Mouse (Mus musculus): ENCODE data around the gene Acvr1. TPM values are rescaled to one million over a fixed set of nuclear protein-coding genes. Genes with fewer than 3 reads are reported as not detected.

Gene Acvr1
- under 1 TPM; 0.27 to 0.39 (median 0.32) TPM for polyA plus RNA-seq (2017; shearing (Covaris generic))

- peak; percentile 36 for ATAC-seq
Observed at GRCm38 (mm10) chr2:58567066-58567810, at the start of gene Acvr1, which contains the start of gene Upp2. Gene Acvr1, minus strand, starts transcription at chr2:58567157. Gene Upp2, plus strand, starts transcription at chr2:58567298.

DNA sequence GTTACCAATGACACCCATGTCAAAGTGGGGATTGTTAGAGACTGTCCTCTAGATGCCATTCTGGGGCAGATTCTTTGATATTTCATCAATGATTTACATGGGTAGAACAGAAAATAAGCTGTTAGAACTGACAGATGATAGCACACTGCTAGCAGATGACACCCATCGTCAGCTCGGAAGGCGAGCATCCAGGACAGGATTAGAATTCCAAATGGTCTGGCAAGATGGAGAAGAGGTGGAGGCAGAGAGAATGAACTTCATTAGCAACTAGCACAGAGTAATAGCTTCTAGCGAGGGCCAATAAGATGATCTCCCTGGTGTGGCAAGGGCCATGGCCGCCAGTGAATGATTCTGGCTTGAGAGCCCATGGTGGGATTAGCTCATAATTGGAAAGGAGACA lies 48.8 kb upstream of the Acvr1 start:
- no peak for ATAC-seq

DNA sequence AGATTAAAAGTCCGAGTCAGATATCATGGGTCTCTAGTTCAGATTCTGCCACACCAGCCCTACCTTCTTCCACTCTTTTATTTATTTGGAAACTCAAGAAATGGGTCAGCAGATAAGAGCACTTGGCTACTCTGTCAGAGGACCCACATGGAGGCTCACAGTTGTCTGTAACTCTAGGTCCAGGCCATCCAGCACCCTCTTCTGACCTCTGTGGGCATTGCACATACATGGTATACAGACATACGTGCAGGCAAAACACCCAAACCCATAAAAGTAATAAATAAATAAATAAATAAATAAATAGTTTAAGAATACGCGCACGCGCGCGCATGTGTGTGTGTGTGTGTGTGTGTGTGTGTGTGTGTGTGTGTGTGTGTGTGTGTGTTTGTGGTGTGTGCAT lies 47.9 kb upstream of the Acvr1 start:
- ATAC-seq = no peak

- ATAC-seq = no peak
Observed at GRCm38 (mm10) chr2:58613720-58614119, 46.8 kb upstream of the Acvr1 start.

DNA sequence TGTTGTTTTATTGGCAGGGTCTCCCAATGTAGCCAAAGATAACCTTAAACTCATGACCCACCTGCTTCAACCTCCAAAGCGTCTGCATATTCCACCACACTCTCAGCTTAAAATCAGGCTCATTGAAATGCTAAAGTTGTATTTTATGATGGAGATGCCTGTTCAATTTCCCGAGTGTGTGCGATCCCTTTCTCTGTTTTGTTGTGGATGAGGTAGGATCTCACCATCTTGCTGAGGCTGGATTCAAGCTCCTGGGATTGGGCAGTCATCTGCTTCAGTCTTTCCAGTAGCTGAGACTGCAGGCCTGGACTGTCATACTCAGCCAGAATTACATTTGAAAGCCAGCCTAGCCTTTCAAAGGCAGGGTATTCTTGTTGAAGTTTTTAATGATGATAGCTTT lies 37.8 kb upstream of the Acvr1 start:
- ATAC-seq = no peak

- no peak for ATAC-seq
Observed at GRCm38 (mm10) chr2:58603379-58603778, 36.4 kb upstream of the Acvr1 start.

- ATAC-seq = no peak
Observed at GRCm38 (mm10) chr2:58601382-58601781, 34.4 kb upstream of the Acvr1 start.

- no peak for ATAC-seq
Observed at GRCm38 (mm10) chr2:58599639-58600038, 32.7 kb upstream of the Acvr1 start.

DNA sequence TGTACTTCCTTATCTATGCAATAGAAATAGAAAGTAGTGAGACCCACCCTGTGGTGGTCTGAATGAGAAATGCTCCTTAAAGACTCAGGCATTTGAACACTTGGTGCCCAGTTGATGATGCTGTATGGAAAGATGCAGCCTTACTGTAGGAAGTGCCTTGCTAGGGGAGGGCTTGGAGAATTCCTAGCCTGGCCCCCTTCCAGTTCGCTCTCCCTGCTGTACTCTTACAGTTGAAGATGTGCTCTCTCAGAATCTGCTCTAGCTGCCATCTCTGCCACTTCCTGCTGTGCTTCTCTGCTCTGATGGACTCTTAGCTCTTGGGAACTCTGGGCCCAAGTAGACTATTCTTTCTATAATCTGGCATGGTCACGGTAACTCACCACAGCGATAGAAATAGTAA lies 30.6 kb upstream of the Acvr1 start:
- ATAC-seq = no peak

DNA sequence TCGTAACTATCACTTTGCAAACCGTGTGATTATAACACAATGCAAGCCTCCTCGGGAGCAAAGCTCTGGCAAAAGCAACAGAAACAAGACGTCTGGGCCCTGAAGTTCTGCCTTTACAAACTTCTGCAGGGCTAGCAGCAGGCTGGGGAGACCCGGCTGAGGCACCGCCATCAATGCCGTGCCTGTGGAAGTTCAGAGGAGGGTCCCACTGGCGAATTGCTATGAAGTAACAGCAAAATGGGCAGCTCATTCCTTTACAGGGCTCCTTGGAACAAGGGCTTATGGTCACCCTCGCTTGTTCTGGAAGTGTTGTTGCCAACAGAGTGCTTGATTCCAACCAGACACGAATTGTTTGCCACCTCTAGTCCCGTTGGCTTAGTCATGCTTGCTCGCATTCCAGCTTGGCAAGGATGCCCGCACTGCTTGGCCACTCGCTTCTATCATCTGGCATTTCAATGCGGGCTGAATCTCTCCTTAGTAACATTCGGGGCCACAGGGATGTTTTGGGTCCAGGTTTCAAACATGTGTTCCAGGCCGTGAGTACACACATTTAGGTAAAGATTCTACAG lies 29.9 kb upstream of the Acvr1 start:
- no peak for ATAC-seq

DNA sequence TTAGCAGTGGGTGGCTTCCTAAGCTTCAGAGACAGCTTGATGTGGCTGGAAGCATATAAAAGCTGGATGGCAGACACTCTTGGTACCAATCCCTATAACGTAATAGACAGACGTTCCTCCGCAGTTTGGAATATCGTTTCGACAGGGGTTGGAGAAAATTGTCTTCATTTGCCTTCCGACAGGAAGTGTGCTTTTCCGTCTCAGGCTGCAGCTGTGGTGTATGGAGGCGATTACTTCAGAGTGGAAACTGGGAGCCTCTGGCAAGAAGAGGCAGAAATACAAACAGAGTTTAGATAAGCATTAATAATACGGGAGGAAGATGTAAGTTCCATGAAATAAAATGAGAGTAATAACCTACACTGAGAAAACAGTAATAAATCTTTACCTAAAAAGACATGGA lies 28.4 kb upstream of the Acvr1 start:
- ATAC-seq = no peak

DNA sequence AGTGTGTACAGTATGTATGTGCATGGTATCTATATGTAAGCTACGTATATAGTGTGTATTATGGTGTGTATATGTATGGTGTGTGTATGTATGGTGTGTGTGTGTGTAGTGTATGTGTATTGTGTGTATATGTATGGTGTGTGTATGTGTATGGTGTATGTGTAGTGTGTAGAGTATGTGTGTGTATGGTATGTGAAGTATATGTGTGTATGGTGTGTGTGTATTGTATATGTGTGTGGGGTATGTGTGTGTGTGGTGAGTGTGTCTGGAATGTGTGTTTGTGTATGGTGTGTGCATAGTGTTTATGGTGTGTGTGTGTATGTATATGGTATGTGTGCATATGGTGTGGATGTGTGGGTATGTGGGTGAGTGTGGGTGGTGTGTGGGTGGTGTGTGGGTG lies 23.1 kb upstream of the Acvr1 start:
- ATAC-seq = no peak

DNA sequence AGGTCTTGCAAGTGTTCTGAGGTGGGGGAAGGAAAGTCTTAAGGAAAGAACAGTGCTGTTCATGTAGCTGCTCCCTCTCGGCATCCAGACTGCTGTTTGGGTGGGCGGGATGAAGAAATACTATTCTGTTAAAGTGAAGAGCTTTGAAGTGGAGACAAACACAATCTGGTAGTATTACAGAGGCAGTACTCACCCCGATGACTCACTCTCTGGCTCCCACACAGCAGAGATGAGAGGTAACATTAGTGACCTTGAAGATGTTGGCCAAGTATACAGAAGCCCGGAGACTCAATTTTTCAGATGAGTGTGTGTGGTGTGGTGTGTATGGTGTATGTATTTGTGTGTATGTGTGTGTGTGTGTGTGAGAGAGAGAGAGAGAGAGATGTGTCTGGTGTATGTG lies 22.7 kb upstream of the Acvr1 start:
- ATAC-seq = peak; percentile 50

- ATAC-seq = no peak
Observed at GRCm38 (mm10) chr2:58586311-58586710, 19.4 kb upstream of the Acvr1 start.

GRCm38 (mm10) chr2:58574167-58574566 lies 7.2 kb upstream of the Acvr1 start:
- ATAC-seq = no peak

DNA sequence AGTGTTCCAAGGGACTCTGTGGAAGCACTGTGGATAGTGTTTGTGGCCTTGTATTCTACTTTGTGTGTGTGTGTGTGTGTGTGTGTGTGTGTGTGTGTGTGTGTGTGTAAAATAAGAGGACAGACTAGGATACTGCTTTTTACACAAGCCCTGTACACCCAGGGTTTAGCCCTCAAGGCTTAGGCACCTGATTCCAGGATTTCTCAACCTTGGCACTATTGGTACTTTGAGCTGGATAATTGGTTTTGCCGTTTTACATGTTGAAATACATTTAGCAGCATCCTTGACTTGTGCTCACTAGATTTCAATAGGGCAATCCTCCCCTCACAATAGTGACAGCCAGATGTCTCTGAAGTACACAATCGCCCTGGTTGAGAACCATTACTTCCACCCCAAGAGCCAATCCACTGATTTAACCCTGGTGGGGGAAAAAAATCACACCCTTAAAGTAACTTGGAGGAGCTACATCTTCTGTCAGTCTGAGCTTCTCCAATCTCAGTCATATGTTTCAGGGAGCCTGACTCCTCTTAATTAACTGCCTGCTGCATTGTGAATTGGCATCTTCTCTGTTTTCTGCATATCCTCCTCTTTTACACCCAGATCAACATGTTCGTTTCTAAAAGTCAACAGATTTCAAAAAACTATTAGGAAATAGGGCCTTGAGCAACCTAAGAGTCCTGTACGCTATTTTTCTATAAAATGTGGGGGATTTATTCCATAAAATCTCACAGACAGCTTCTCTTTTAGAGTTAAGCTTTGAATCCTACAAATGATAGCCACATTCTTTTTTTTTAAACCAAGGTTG lies 2.1 kb upstream of the Acvr1 start:
- no peak for ATAC-seq

DNA sequence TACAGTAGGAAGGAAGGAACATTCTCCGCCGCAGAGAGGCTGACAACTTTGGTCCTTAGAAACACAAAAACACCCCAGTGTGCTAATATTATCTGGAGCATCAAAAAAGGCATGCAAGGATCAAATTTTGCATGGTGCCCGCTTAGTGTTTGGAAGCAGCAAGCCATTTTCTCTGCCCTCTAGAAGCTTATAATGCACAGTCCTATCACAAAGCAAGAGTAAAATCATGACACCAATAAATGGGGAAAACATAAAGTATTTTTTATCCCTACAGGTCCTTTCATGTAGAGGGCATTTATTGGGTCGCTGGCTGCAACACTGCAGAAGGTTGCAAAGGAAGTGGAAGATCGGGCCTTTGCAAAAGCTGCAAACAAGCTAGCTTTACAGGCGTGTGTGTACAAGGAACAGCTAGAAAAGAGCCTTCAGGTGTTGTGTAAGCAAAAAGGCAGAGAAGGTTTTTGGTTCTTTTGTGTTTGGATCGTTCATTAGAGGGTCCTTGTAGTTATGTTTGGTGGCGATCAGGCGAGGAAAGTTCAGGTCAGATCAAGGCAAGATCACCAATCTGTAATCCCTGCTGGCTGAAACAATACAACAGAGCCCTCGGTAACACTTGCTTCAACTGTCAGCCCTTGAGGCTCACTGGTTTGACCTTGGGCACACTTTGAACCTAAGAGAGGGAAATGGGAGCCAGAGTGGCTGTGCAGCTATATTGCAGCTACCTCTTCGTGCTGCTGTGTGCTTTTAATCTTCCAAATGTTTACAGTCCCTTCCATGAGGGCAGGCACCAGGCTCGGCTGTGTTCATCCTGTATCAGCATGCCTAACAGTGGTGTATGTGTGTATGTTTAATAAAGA lies 1.1 kb upstream of the Acvr1 start:
- no peak for ATAC-seq

DNA sequence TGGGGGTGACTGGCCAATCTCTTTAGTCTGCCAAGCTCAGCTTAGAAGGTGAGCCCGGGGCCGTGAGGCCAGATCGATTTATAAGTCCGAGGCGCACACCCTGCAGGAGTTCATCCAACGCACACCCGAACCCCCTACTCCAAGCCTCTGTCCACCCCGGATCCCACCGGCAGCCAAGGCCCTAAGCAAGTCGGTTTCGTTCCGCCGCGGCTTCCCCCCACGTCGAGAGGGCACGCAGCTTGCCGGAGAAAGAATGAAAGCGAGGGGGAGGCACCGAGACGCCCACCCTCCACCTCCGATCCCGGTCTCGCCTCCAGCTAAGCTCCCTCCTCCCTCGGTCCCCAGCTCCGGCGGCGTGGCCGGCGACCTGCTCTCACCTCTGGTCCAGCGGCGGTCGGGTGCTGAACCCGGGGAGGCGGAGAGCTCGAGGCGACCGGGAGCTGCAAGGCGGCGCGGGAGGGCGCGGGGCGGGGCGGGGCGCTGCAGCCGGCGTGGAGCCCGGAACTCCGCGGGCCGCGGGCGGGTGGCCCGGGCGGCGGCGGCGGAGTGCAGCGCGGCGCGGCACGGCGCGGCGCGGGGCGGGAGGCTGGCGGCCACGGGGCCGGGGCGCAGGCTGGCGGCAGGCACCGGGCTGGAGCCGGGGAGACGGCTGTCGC lies 419 bp downstream of the Acvr1 start:
- peak; percentile 58 for ATAC-seq

GRCm38 (mm10) chr2:58566049-58566409 lies 928 bp downstream of the Acvr1 start:
- no peak for ATAC-seq

GRCm38 (mm10) chr2:58565267-58565666 lies 1.7 kb downstream of the Acvr1 start:
- no peak for ATAC-seq

DNA sequence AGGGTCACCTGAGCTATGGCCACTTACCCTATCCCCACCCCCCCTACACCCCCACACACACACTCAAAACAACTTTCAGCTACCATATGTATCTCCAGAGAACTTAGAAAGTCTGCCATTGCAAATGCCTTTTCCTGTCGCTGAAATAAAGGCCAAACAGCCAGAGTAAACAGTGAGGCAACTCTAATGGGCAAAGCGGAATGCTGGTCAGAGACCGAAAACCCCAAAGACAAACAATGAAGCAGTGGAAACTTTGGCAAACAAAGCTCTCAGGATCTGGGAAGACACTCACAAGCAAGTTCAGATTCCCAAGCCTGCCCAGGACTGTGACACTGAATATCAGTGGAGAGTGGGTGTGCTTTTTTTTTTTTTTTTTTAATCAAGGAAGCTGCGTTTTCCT lies 4.8 kb downstream of the Acvr1 start:
- ATAC-seq = no peak

All from inflammation-experienced regulatory T-cells, adult 6 months (primary cell).